Mouse (Mus musculus) lung, postnatal 0 days (tissue): ENCODE measurements around the gene Taf8.

Experiments
- CTCF ChIP-seq: IDR thresholded peaks from 2 replicates; pipeline ENCODE4 v1.5.1; 2016; ENCODE audit warnings: antibody characterized with exemption, mild to moderate bottlenecking
- EP300 ChIP-seq: IDR thresholded peaks from 2 replicates; pipeline ENCODE4 v1.6.1; 2016; ENCODE audit warnings: antibody characterized with exemption, mild to moderate bottlenecking, control low read depth

DNA sequence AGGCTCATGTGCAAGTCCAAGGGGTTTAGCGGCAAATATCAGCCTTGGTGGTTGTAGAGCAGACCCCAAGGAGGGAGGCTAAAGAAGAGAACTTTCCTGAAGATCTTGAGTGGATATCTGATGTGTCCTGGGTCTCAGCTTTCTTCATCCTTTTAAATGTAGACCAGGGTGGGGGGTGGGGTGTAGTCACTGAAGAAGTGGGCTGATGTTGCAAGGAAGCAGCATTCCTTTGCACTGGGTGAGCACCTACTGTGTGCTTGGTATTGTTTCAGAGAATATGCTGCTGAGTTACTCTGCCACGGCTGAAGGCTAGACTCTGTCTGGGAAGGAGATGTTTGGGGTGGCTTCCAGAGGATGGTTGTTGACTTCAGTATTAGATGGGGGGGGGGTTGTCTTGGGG, 3.5 kb upstream of the Taf8 start:
- TF ChIP-seq CTCF (no peak), EP300 (no peak)
